Mouse (Mus musculus) embryonic stem cell, embryonic (primary cell): ENCODE measurements at regions not wholly inside any gene's neighbourhood (a gene's known extent, or its start where the extent isn't known, plus 50 kb on each side); places are given as distances from the start of the nearest gene placed in this dataset.

Source experiments
- CTCF ChIA-PET, 4 experiments: fragments of 300-600 bp in 2 of 4; fragments of 350-600 bp in 2 of 4; sonication (Branson Sonifier 250); formaldehyde crosslinking; loops; one replicate each; lab custom pipeline; 2022; ENCODE audit warnings: inconsistent platforms in 2 of 4; lab: Charles Lee
- POLR2A ChIA-PET, 4 experiments: fragments of 300-600 bp in 2 of 4; fragments of 350-600 bp in 2 of 4; sonication (Branson Sonifier 250); formaldehyde crosslinking; loops; one replicate each; lab custom pipeline; 2022; ENCODE audit warnings: antibody characterized with exemption in 4 of 4, inconsistent platforms in 1 of 4; lab: Charles Lee

GRCm38 (mm10) chr12:97529556-97529955, 729.7 kb downstream of the Galc start:
- ChIA-PET POLR2A (no interaction called here), CTCF (no interaction called here)

DNA sequence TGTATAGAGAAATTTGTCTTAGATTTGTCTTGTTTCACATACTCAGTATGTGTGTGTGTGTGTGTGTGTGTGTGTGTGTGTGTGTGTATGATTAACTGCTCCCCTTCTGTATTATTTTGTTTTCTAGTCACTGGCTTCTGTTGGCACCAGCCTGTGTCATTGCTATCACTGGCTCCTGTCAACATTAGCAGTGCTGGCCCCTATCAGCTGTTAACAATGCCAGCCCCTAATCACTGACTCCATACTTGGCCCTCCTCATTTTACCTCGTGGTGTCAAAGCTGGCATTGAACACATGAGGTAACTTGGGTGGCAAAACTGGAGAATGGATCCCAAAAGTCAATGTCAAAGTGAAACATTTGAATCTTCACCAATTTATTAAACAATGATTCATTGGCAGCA, 733.3 kb downstream of the Galc start:
- ChIA-PET CTCF (interaction anchor here in 1 of 4 experiments (0.7 kb wide), 1 partner anchor 14 kb away, joined by 8 read pairs; no protein-coding TSS in a partner anchor), POLR2A (no interaction called here)

DNA sequence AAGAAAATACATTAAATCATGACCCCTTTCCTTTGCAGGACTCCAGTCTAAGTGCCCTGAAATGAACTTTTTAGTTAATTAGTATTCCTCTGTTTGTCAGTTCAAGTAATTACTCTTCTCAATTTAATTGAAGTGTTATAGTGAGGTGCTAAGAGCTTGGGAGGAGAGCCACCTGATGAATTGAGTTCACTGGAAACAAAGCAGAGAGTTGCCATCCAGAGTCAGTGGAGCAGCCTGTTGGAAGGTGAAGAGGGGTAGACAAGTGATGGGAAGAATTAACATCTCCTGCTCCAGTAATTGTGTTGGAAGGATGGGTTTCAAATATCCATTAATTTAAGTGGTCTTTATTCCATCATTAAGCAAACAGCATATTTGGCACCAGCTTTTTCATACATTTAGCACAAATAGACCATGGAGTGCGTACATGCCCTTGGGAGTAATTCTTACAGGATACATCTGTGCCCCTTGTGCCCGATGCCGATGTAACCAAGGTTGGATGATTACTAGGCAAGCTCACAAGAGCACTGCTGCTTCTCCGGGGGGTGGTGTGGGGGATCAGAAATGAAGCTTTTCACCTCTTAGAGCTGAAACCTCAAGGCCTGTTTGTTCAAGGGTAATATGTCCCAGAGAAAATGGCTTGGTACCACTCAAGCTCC, 739.3 kb downstream of the Galc start:
- POLR2A ChIA-PET, result no interaction called here
- CTCF ChIA-PET, result no interaction called here

DNA sequence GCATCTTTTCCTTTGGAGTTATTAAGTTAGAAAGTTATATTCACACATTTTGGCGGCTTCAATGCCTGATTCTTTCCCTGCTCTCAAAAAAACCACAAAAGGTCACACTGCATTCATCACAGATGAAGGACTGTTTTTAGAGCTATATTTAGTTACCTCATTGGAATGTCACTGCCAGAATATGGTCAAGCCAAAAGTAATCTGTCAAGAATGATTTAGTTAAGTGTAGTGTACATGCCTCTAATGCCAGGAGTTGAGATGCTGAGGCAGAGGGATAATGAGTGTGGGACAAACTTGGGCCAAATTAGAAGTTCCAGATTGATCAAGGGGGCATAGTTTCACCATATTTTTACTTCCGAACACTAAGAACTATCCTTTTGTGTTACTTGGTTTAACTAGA, 741.7 kb downstream of the Galc start:
- ChIA-PET POLR2A (interaction anchor here in 1 of 4 experiments (0.7 kb wide), 1 partner anchor 116 kb away, joined by 3 read pairs; no protein-coding TSS in a partner anchor), CTCF (no interaction called here)

- POLR2A ChIA-PET, result no interaction called here
- CTCF ChIA-PET, result no interaction called here
Observed at GRCm38 (mm10) chr12:97515805-97516204, 743.5 kb downstream of the Galc start.

GRCm38 (mm10) chr12:97511866-97512265, 747.4 kb downstream of the Galc start:
- CTCF ChIA-PET, result interaction anchor here in 1 of 4 experiments (0.6 kb wide), 1 partner anchor 14 kb away, joined by 8 read pairs; no protein-coding TSS in a partner anchor
- POLR2A ChIA-PET, result interaction anchor here in 1 of 4 experiments (0.5 to 0.7 kb wide), 2 partner anchors 868 to 1236 kb away, joined by 3 read pairs; no protein-coding TSS in a partner anchor

GRCm38 (mm10) chr12:97501441-97501840, 757.8 kb downstream of the Galc start:
- POLR2A ChIA-PET, result no interaction called here
- CTCF ChIA-PET, result no interaction called here

DNA sequence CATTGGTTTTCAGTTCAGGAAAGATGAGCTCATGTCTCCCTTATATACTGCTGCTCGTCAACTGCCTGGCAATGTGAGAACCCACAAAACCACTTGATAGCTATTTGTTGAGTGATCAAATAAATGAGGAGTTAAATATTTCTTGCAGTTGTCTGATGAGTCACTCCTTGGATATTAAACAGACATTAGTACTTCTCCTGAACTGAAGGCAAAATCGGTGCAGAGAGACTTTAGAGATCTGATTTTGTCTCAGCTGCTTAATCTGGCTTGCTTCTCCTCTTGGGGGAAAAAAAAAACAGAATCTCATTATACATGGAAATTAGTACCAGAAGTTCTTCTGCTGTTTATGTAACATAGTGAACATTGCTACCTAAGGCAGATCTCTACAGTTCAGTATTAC, 775.7 kb downstream of the Galc start:
- CTCF ChIA-PET, result no interaction called here
- POLR2A ChIA-PET, result no interaction called here

- CTCF ChIA-PET, result no interaction called here
- POLR2A ChIA-PET, result no interaction called here
Observed at GRCm38 (mm10) chr12:97476466-97477250, 782.6 kb downstream of the Galc start.

DNA sequence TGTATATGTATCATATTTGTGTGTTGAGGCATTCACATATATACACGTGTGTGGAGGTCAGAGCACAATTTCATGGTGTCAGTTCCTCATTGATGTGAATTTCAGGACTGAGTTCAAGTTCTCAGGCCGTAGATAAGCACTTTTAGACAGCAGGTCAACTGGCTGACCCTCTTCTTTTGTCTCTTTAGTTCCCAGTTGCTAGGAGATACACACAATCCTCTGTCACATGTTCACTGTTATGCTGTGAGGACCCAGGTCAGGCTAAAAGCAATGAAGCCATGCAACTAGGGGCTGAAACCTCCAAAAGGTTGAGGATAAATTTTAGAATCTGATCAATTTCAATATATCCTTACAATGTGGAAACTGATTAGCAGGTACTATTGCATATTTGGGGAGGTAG, 783.5 kb downstream of the Galc start:
- CTCF ChIA-PET, result no interaction called here
- POLR2A ChIA-PET, result no interaction called here

- POLR2A ChIA-PET, result no interaction called here
- CTCF ChIA-PET, result no interaction called here
Observed at GRCm38 (mm10) chr12:97469183-97469582, 790.1 kb downstream of the Galc start.

GRCm38 (mm10) chr12:97436141-97436540, 823.1 kb downstream of the Galc start:
- POLR2A ChIA-PET, result no interaction called here
- CTCF ChIA-PET, result no interaction called here

DNA sequence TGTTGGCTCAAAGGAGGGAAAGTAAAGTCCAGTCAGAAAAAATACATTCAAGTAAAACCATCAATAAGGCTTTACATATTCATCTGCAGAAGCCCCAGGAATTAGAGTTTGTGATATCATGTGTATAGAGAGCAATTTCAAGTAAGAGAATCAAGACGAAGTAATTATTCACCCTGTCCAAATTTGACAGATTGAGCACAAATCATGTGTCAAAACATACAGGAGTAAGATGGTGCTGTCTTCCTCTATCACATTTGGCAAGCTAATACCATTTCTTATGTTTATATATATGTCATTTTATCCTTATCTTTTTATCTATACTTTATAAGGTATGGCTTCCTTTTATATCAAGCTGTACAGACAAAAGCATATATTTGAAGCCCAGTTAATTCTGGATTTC, 825.2 kb downstream of the Galc start:
- POLR2A ChIA-PET, result no interaction called here
- CTCF ChIA-PET, result no interaction called here

- ChIA-PET CTCF (no interaction called here), POLR2A (no interaction called here)
Observed at GRCm38 (mm10) chr12:97432704-97433103, 826.6 kb downstream of the Galc start.

DNA sequence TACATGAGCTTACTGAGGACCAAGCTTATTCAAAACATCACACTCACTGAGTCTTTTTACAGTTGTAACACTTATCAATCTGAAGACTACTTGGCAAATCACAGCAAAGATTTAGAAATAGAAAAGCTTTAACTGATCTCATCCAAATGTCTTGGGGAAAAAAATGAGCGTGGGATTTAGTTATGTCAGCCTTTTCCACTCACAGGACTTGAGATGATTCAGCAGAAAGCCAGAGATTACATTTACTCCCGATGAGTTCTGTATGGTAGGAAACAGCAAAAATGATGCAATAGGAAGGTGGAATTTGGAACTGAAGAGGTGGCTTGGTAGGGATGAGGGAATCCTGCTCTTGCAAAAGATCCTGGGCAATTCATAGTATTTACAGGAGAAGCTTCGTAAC, 831.0 kb downstream of the Galc start:
- ChIA-PET POLR2A (interaction anchor here in 1 of 4 experiments (1.3 kb wide), 1 partner anchor 12 kb away, joined by 3 read pairs; no protein-coding TSS in a partner anchor), CTCF (interaction anchor here in 1 of 4 experiments (1.6 kb wide), 1 partner anchor 298 kb away, joined by 3 read pairs; no protein-coding TSS in a partner anchor)

- CTCF ChIA-PET, result no interaction called here
- POLR2A ChIA-PET, result no interaction called here
Observed at GRCm38 (mm10) chr12:97424726-97425125, 834.5 kb downstream of the Galc start.

GRCm38 (mm10) chr12:97403440-97403839, 855.8 kb downstream of the Galc start:
- CTCF ChIA-PET, result no interaction called here
- POLR2A ChIA-PET, result no interaction called here

DNA sequence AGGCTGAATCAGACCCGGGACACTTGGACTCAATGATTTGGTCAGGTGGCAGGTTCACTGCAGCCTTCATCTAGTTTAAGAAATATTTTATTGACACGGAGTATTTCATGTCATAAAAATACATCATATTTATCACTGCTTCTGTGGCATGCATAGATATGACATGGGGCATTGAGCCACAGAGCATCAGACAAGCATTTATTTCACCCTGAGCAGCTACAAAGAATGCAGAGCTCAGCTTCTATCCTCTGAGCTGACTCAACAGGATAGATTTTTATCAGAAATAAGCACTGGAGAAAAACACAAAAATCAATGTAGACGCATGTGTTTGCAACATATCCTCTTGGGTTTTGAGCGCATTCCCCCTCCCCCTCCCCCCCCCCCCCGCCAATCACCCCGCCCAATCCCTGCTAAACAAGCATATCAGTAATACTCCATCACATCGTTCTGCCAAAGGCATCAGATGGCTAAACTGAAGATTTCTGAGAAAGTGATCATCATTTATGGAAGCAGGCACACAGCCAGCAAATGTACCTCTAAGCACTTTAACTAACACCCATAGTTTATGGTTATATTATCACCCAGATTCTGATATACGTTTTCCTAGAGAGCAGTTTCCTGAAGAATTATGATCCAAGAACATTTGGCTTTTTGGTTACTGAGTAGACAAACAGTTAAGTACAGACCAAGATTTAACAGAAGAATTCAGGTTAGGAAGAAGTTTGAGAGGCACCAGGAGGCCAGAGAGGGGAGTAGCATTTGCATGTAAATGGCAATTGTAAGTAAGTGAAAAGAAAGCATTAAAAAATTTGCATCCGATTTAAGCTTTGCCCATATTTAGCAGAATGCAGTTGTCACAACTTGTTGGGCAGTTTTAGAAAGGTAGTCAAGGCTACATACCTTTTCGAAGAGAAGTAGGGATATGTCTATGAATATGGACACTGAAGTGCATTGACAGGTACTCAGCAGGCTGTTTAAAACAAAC, 856.6 kb downstream of the Galc start:
- POLR2A ChIA-PET, result interaction anchor here in 1 of 4 experiments (0.7 kb wide), 1 partner anchor 79 kb away, joined by 7 read pairs; no protein-coding TSS in a partner anchor
- CTCF ChIA-PET, result no interaction called here

DNA sequence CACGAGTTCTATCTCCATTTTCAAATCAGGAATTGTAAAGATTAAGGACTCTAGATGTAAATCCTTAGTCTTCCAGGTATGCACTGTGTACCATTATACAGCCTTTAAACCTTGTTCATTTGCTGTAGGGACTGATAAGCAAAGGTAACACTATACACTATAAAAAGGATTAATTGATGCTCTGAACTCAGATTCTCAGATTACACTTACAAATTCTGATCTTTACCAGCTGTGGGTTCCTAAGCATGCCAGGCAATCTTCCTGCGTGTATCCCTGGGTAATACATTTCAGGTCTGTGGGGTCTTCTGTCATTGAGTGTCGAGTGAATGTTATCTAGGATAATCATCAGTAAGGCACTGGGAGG, 860.7 kb downstream of the Galc start:
- ChIA-PET POLR2A (no interaction called here), CTCF (no interaction called here)
